Mouse (Mus musculus) cerebellum, adult 9-11 months (tissue): ENCODE results near the gene Cyp2d22.
A peak's percentile ranks its signal among the peaks of the same experiment; 100 is the strongest.

ENCODE experiments used
- DNase-seq: peaks from one replicate; pipeline ENCODE4 v3.0.0; 2022

Cyp2d22 gene

GRCm38 (mm10) chr15:82345820-82346470, 34.1 kb downstream of the Cyp2d22 start:
- DNase-seq = peak; percentile 98

DNA sequence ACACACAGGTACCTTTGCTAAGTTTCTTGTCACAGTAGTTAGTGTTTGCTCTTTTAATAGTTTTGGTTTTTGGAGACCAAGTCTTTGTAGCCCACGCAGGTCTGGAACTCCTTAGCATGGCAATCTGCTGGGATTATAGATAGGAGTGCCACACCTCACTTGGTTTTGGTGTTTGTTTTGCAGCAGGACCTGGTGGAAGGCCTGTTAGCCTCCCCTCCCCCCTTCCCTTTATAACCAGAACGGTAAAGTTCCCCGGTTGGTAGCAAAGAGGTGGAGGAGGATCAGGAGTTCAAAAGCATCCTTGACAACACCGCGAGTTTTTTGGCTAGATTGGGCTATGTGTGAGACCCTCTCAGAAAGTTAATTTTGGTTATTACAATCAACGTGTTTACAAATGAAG, 35.1 kb downstream of the Cyp2d22 start:
- peak; percentile 53 for DNase-seq

GRCm38 (mm10) chr15:82343368-82344287, 36.4 kb downstream of the Cyp2d22 start:
- DNase-seq = peak; percentile 60

DNA sequence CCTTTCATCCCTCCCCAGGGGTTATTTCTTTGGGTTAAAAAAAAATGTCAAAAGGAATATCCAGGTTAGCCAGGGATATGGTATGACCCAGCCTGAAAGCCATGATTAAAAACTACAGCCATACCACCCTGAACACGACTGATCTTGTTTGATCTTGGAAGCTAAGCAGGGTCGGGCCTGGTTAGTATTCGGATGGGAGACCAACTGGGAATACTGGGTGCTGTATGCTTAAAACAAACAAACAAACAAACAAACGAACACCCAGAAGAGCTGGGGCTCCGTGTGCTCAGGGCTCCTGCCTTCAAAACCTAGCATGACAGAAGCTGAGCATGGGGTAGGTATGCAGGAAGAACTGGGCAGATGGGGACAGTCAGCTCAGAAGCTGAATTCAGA, 37.5 kb downstream of the Cyp2d22 start:
- DNase-seq = no peak

DNA sequence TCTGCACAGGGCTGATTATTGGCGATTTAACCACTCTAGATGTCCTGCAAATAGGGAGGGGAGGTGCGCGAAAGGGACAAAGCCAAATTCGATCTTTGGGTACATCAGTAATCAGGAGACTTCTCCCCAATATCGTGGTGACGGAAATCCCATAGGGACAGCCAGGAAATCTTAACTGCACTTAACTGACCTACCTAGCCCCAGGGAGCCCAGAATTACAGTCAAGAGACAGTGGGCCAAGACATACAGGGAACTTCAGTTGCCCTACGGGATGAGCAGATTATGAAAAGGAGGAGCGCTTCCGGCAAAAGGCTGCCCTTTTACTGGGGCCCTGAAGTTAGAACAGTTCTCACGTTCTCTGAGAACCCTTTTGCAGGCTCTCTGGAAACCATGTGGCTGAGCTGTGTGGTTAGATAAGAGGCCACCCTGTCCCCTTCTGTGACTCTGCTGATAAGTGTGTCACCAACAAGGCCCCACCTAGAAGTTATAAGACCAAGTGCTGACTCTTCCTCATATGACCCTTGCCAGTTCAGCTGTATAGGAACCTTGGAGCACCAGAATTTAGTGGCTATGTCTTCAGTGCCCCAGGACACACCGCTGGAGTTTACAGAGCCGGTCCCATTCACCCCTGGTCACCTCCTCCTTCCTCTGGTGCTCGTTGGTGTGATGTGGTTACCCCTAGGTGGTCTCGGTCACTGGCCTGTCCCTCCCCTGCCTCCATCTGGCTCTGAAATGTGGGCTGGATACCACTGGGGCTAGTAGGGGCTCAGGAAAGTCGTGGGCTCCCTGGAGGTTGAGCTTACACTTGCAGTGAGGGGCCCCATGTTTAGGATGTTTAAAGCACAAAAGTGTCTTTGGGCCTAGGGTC, 38.2 kb downstream of the Cyp2d22 start:
- no peak for DNase-seq

GRCm38 (mm10) chr15:82341036-82341501, 39.0 kb downstream of the Cyp2d22 start:
- DNase-seq = peak; percentile 42

DNA sequence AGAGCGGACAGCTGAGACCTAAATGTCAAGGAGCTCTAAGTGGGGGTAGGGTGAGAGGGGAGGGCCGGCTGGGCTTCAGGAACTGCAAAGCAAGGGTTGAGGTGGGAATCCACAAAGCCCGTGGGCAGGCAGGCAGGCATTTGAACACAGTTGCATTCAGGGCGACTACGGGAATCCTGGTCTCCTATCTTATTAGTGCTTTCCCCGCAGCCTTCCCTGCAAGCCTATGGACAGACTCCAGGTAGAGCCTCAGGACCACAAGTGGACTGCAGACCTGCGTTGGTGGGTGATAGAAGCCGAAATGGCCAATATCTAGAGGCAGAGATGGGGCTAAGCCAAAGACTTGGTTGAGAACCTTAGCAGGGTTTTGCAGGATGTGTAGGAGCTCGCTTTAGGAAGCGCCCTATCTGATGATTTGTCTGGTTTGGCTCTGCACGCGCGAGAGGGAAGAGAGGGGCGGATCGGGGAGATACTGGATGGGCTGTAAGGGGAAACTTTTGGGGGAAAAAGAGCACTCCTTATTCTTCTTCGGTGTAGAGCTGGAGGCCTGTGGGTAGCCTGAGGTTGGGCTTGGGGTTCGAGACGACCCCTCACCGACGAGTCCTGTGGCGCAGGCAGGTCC, 39.5 kb downstream of the Cyp2d22 start:
- no peak for DNase-seq

GRCm38 (mm10) chr15:82339634-82340254, 40.3 kb downstream of the Cyp2d22 start:
- no peak for DNase-seq

DNA sequence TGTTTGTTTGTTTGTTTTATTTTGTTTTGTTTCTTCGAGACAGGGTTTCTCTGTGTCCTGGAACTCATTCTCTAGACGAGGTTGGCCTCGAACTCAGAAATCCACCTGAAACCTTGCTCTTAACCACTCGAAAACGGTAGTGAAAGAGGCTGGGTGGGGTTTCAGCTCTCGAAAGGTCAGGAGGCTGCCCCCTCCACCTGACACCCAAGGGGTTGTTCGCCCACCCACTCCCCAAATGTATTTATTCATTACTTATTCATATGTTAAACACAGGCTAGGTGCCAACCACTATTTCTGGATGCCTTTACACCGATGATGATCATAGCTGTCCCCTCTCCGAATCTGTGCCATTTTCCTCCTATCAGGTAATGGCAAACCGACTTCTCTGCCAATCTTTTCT, 40.9 kb downstream of the Cyp2d22 start:
- peak; percentile 70 for DNase-seq

DNA sequence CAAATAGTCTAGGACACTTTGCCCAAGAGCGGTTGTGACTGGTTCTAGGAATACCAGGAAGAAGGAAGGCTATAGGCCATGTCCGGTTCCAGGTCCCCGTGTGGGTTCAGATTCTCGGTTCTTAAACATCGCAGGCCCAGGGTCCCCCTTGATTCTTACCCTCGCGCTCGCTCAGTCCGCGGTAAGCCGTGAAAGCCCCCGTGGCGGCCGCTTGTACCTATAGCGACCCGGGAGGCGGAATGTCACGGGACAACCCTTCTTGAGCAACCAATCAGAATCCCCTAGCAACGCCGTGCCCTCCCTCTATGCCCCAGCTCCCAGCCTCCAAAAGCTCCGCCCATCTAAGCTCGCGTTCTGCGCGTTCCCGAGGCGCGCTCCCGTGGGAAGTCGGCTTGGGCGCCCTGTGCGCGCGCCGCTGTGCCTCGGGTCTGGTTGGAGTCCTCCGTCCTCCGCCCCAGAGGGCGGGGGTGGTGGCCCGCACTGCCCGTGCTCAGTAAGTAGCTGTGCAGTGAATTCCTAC, 41.4 kb downstream of the Cyp2d22 start, which contains the start of the genes Naga, Pheta2 and Smdt1:
Gene Naga, minus strand, starts transcription at position 333 of the 520 bp plus-strand sequence.
Gene Pheta2, plus strand, starts transcription at position 350 of the 520 bp plus-strand sequence.
Gene Smdt1, plus strand, starts transcription at position 367 of the 520 bp plus-strand sequence.
- peak; percentile 97 for DNase-seq

DNA sequence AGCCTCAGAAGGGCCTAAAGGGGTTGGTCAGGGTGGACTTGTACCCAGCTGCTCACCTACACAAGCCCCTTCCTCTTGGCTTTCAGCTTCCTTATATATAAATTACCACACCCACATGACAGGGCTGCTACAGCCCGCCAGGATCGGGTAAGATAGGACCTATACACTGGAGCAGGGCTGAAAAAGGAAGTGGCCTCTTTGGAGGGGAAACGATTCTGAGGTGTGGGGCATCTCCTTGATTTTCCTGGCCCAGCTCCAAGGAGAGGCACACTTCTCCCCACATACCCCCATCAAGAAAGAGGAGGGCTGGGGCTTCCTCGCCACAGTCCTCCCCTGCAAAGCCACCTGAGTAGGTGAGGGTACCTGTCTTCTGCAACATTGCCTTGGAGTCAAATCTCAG, 42.2 kb downstream of the Cyp2d22 start:
- peak; percentile 55 for DNase-seq

- DNase-seq = no peak
Measured at GRCm38 (mm10) chr15:82336629-82337028, 43.4 kb downstream of the Cyp2d22 start.

DNA sequence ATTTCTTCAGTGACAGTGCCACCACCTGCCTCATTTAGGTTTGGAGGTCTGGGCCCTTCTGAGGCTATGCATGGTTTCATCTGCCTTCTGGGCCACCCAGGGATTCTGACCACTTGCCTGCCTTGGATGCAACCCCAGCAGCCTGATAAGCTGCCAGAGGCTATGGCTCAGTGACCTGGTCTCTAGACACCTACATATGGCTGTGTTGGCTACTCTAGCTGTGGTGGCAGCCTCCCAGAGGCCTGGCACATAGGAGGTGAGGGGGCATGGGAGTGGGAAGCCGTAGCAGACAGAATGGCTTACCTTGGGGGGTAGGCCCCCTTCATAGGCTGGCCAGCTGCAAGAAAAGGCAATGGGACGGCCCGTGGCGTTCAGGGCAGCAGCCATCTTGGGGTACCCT, 44.9 kb downstream of the Cyp2d22 start:
- DNase-seq = peak; percentile 65

DNA sequence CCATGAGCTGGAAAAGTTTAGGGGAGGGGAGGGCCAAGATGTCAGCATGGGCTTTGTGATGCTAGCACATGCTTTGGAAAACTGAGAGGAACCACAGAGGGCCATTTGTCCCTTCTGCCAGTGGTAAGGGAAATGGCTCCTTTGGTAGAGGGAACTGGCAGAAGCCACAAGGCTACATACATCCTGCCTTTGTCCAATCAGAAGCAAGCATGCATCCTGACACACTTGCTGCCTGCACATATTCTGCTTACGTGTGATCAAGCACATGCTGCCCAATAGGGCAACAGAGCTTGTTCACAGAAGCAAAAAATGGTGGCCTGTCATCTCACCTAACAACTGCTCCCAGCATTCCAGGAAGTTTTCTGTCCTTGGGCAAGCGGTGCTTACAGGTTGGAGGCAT, 54.7 kb downstream of the Cyp2d22 start:
- DNase-seq = no peak

DNA sequence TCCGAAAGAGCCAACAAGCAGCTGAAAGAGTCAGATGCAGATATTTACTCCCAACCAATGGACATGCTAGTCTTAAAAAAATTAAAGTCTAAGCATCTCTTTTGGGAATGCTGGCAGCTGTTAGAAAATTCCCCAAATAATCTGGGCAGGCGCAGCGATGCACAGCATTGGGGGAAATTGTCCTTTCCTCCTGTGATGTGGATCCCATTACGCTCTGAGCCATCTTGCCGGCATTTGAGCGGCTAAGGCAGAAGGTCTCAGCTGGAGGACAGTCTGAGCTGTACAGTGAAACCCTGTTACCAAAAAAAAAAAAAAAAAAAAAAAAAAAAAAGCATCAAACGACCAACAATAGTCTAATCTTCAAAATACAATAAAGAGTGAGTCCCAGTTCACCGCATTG, 57.9 kb downstream of the Cyp2d22 start:
- no peak for DNase-seq
